Mouse (Mus musculus): ENCODE data around the gene Lrwd1. TPM values are rescaled to one million over a fixed set of nuclear protein-coding genes. Genes with fewer than 3 reads are reported as not detected.
"Not testable (repeated sequence)": the region's sequence is repeated elsewhere in the genome, so short reads cannot be mapped to it uniquely, and the experiment has no call there.

The Lrwd1 gene
- polyA plus RNA-seq, 1 experiment from 2014 or later, result 18.1 TPM

DNA sequence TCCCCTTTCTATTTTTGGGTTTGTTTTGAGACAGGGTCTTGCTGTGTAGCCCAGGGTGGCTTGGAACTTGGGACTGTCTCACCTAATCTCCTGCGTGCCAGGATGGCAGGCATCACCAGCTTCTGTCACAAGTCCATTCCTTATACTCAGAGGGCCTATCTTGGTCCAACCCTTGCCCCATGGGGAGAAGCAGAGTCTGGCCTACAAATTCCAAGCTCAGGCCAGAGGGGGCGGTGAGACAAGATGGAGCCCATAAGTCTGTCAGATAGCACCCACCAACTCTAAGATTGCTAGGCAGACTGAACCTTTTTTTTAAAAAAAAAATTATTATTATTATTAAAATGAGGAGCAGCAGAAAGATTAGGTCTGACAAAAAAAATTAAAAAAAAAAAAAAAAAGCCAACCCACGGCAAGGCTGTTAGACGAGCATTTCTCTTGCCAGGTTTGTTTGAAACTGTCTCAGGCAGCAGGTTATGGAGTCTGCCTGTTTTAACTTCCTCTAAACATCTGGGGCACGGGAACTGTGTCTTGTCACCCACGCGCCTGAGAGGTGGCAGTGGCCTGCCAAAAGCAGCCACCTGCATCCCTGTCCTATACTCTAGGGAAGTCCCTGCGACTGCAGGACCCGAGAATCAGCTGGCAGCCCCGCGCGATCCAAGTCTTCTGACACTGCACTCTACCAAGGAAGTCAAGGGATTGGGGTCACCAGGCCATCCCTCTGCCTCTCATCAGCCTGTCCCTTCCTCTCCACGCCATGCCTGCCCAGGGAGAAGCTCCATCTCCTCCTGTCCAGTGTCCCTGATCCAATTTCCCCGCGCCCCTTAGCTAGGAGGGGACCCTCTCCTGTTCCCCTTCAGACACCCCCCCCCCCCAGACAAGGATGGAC is 34.0 kb upstream of the Lrwd1 start:
- peaks cover 21% of the 10 kb centered on the region for H3K4me1 ChIP-seq
- peaks cover 3% of the 10 kb centered on the region; the same call in 1 of the 2 replicates for H3K36me3 ChIP-seq
- ATAC-seq (ENCODE audit: extremely low read depth, insufficient number of reproducible peaks, low FRiP score, low TSS enrichment), result no peak
- H3K9me3 ChIP-seq, result peaks cover 4% of the 10 kb centered on the region; the same call in 1 of the 2 replicates
- H3K27ac ChIP-seq (replicated peaks), result peak overlapping the region; percentile 16; the same call in 1 of the 2 replicates
- peaks cover 12% of the 10 kb centered on the region for H3K27me3 ChIP-seq (replicated peaks)
- H3K9ac ChIP-seq, result peak overlapping the region; percentile 81
- peak overlapping the region; percentile 95 for H3K4me2 ChIP-seq
- WGBS, result 13% methylated on average over 15 of the region's 15 CpGs
- peak overlapping the region; percentile 62 for H3K4me3 ChIP-seq

DNA sequence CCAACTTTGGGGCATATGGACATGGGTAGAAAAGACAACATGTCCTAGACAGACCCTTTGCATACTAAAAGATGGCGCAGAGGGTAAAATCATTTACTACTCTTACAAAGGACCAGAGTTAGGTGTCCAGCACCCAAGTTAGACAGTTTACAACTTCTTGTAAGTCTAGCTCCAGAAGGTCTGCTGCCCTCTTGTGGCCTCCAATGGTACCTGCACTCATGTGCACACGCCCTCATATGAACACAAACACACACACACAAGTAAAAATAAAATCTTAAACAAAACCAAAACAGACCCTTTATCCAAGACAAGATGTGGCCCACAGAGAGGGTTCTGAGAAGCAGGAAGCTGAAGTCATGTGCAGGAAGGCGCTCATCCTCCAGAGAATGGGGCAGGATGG is 32.2 kb upstream of the Lrwd1 start:
- no peak for ATAC-seq (ENCODE audit: extremely low read depth, insufficient number of reproducible peaks, low FRiP score, low TSS enrichment)
- no peak overlapping the region for H3K4me2 ChIP-seq
- WGBS, result 89% methylated on average over 3 of the region's 3 CpGs

DNA sequence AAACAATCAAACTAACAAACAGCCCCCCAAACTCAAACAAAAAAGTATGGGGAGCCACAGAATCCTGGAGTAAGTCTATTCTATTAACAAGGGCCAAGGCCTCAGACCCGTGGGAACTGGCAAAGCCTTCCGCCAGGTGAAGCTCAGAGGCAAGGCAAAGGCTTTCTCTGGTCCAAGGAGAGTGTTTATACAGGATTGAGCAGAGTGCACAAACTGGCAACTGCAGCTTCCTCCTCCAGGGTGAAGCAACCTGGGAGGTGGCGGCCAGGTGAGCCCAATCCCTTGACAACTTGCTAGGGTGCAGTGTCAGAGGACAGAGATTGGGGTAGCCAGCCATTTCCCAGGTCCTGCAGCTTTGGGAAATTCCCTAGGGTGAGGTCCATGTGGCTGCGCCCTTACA is 31.4 kb upstream of the Lrwd1 start:
- Histone ChIP-seq H3K27me3 (replicated peaks) (peaks cover 6% of the 10 kb centered on the region), H3K27ac (replicated peaks) (no peak overlapping the region), H3K4me1 (peaks cover 18% of the 10 kb centered on the region), H3K9me3 (peaks cover 4% of the 10 kb centered on the region; the same call in 1 of the 2 replicates), H3K4me3 (no peak overlapping the region), H3K4me2 (no peak overlapping the region), H3K36me3 (peaks cover 3% of the 10 kb centered on the region; the same call in 1 of the 2 replicates), H3K9ac (no peak overlapping the region)
- no peak for ATAC-seq (ENCODE audit: extremely low read depth, insufficient number of reproducible peaks, low FRiP score, low TSS enrichment)
- WGBS, result 85% methylated on average over 4 of the region's 4 CpGs

More for the DNA sequence above, 32.2 kb upstream of the Lrwd1 start:
- Histone ChIP-seq H3K4me1 (peaks cover 18% of the 10 kb centered on the region), H3K9ac (no peak overlapping the region), H3K36me3 (peaks cover 3% of the 10 kb centered on the region; the same call in 1 of the 2 replicates), H3K4me3 (no peak overlapping the region), H3K27me3 (replicated peaks) (peaks cover 12% of the 10 kb centered on the region), H3K9me3 (peaks cover 4% of the 10 kb centered on the region; the same call in 1 of the 2 replicates), H3K27ac (replicated peaks) (no peak overlapping the region)

DNA sequence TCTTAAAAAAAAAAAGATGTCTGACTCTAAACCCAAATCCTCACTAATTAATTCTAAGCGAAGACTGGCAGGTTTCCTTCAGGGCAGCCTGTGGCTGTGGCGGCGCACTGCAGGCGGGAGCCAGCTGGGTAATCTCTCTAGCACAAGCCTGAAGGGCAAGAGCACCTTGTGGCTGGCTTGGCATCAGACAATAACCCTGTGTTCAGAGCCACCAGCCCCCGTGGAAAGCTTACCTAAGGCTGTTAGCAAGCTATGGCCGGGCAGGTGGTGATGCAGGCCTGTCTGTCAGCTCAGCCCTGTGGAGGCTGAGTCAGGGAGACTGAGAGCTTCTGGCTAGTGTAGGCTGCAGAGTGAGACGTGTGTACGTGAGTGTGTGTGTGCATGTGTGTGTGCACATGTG is 29.4 kb upstream of the Lrwd1 start:
- H3K9me3 ChIP-seq, result peaks cover 4% of the 10 kb centered on the region; the same call in 1 of the 2 replicates
- WGBS, result 71% methylated on average over 8 of the region's 8 CpGs
- H3K4me1 ChIP-seq, result peaks cover 4% of the 10 kb centered on the region
- no peak for ATAC-seq (ENCODE audit: extremely low read depth, insufficient number of reproducible peaks, low FRiP score, low TSS enrichment)
- no peak overlapping the region for H3K4me3 ChIP-seq
- H3K27me3 ChIP-seq (replicated peaks), result no peaks in the 10 kb centered on the region
- no peak overlapping the region for H3K9ac ChIP-seq
- H3K36me3 ChIP-seq, result peaks cover 3% of the 10 kb centered on the region; the same call in 1 of the 2 replicates
- H3K27ac ChIP-seq (replicated peaks), result no peak overlapping the region
- H3K4me2 ChIP-seq, result no peak overlapping the region

DNA sequence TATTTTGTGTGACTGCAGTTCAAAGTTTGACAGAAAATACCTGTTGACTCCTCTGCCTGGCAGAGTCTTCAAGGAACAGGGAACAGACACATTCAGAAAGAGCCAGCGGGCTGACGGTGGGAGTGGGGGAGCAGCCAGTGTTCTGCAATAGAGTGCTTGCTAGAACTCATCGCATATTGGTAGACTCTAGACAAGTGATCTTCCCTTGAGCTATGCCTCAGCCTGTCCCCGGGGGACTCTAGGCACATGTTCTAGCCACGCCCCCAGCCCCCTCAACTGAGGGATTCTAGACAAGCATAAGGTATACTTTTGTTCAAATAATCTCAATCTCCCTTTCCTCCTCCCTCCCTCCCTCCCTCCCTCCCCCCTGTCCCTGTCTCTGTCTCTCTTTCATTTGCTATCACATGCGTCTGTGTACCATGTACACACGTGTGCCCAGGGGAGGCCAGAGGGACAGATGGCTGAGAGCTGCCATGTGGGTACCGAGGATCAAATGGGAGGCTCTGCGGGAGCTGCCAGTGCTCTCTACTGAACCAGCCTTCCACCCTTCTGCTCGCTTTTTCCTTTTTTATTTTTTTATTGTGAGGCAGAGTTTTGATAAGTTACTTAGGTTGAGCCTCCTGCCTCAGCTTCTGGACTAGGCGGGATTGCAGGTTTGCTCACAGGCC is 28.1 kb upstream of the Lrwd1 start:
- Histone ChIP-seq H3K27ac (replicated peaks) (no peak overlapping the region), H3K27me3 (replicated peaks) (no peaks in the 10 kb centered on the region), H3K9me3 (peaks cover 4% of the 10 kb centered on the region; the same call in 1 of the 2 replicates), H3K4me3 (no peak overlapping the region), H3K36me3 (peaks cover 3% of the 10 kb centered on the region; the same call in 1 of the 2 replicates), H3K4me2 (no peak overlapping the region), H3K9ac (no peak overlapping the region), H3K4me1 (no peaks in the 10 kb centered on the region)
- no peak for ATAC-seq (ENCODE audit: extremely low read depth, insufficient number of reproducible peaks, low FRiP score, low TSS enrichment)
- WGBS, result 78% methylated on average over 11 of the region's 11 CpGs

DNA sequence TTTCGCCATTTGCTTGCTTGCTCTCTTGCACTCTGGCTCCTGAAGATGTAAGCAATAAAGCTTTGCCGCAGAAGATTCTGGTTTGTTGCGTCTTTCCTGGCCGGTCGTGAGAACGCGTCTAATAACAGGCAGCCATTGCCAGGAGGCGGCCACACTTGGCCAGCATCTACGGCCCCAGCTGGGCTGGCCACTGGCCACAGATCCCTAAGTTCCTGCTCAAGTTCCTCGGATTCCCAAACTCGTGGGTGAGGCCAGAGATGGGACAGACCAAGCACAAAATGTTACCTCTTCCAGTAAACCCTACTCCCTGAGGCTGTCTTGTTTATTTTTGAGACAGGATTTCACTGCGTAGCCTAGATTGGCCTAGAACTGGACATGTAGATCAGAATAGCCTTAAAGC is 24.2 kb upstream of the Lrwd1 start:
- not testable (repeated sequence) for H3K4me3 ChIP-seq; H3K27me3 ChIP-seq (replicated peaks); H3K4me2 ChIP-seq; ATAC-seq (ENCODE audit: extremely low read depth, insufficient number of reproducible peaks, low FRiP score, low TSS enrichment); H3K27ac ChIP-seq (replicated peaks); H3K9me3 ChIP-seq; H3K9ac ChIP-seq; H3K4me1 ChIP-seq; H3K36me3 ChIP-seq
- WGBS, result 80% methylated on average over 11 of the region's 12 CpGs

DNA sequence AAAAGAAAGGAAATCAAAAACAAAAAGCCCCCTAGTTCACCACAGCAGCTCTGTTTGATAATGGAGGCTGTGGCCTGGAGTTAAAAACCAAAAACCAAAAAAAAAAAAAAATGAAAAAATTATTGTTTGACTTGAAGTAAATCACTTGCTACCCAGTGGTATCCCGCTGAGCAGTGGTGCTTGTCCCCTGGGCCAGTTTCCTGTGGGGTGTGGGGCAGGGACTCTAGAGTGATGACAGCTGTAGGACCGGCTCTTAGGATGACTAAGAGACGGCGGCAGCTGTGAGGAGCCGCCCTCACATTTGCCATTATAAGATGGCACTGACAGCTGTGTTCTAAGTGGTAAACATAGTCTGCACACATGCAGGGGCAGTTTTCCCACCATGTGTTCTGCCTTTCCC is 19.5 kb upstream of the Lrwd1 start:
- no peaks in the 10 kb centered on the region for H3K36me3 ChIP-seq
- no peak overlapping the region for H3K4me3 ChIP-seq
- H3K27me3 ChIP-seq (replicated peaks), result no peaks in the 10 kb centered on the region
- H3K9me3 ChIP-seq, result no peaks in the 10 kb centered on the region
- no peak for ATAC-seq (ENCODE audit: extremely low read depth, insufficient number of reproducible peaks, low FRiP score, low TSS enrichment)
- 52% methylated on average over 5 of the region's 5 CpGs for WGBS
- no peak overlapping the region for H3K9ac ChIP-seq
- H3K4me1 ChIP-seq, result no peaks in the 10 kb centered on the region
- no peak overlapping the region for H3K27ac ChIP-seq (replicated peaks)
- H3K4me2 ChIP-seq, result no peak overlapping the region

DNA sequence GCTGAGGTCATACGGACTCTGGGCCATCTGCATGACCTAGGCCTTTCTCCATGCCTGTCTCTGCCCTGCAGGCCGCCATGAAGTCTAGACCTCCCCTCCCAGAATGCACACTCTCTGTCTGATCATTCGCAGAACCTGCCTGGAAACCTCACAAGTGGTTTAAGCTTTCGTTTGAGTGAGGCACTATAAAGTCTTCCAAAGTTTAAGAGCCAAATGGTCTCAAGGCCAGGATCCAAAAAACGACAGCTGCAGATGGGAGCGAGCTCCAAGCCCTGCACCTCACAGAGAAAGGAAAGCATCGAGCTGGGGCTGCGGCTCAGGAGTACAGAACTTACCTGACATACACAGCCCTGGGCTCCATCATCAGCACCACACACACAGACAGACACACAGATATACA is 16.5 kb upstream of the Lrwd1 start:
- H3K4me1 ChIP-seq, result no peaks in the 10 kb centered on the region
- WGBS, result 69% methylated on average over 8 of the region's 8 CpGs
- ATAC-seq (ENCODE audit: extremely low read depth, insufficient number of reproducible peaks, low FRiP score, low TSS enrichment), result no peak

DNA sequence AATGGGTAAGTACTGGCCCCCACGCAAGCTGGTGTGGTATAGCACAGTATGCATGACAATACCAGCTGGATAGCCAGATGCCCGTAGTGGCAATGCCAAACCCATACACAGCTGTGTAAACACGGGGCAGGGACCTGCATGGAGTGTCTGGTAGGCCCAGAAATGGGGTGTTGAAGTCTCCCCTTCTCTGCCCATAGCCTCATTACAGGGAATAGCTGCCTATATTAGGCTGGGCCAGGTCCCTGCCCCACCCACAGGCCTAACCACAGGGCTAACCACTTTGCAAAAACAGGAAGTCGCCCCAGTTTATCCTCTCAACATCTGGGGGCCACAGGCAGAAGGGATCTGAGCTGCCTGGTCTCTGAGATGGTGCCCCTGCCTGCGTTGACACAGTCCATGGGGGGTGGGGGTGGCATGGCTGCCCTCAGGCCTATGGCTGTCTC is 13.3 kb upstream of the Lrwd1 start:
- not testable (repeated sequence) for H3K36me3 ChIP-seq; ATAC-seq (ENCODE audit: extremely low read depth, insufficient number of reproducible peaks, low FRiP score, low TSS enrichment); H3K9me3 ChIP-seq; H3K4me1 ChIP-seq; H3K27ac ChIP-seq (replicated peaks); H3K4me3 ChIP-seq; H3K4me2 ChIP-seq; H3K27me3 ChIP-seq (replicated peaks); H3K9ac ChIP-seq
- 70% methylated on average over 5 of the region's 5 CpGs for WGBS

More for the DNA sequence above, 16.5 kb upstream of the Lrwd1 start:
- H3K4me2 ChIP-seq, result no peak overlapping the region
- H3K9ac ChIP-seq, result no peak overlapping the region
- no peak overlapping the region for H3K4me3 ChIP-seq
- no peaks in the 10 kb centered on the region for H3K27me3 ChIP-seq (replicated peaks)
- H3K27ac ChIP-seq (replicated peaks), result no peak overlapping the region
- H3K9me3 ChIP-seq, result no peaks in the 10 kb centered on the region
- no peaks in the 10 kb centered on the region for H3K36me3 ChIP-seq

DNA sequence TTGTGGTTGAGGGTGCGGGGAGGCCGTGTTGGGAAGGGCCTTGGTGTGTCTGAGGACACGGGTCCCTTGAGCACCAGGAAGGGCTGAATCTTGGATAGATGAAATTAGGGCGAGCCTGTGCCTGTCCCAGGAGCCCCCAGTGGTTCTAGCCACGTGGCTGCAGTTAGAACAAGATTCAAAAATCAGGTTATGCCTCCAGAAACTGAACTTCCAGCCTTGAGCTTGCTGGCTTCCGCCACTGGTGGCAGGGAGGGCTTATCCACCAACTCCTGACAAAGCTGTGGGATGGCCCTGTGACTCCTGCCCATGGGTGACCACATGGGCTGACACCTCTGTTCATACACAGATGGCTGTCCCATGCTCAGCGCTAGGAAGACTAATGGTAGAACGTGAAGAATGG is 11.8 kb upstream of the Lrwd1 start:
- no peak overlapping the region for H3K4me3 ChIP-seq
- H3K9me3 ChIP-seq, result no peaks in the 10 kb centered on the region
- no peak for ATAC-seq (ENCODE audit: extremely low read depth, insufficient number of reproducible peaks, low FRiP score, low TSS enrichment)
- no peak overlapping the region for H3K4me2 ChIP-seq
- no peaks in the 10 kb centered on the region for H3K4me1 ChIP-seq
- WGBS, result 71% methylated on average over 8 of the region's 8 CpGs
- H3K36me3 ChIP-seq, result 0 out of 2 replicates have a peak, but pooled peaks cover under 1% of the 10 kb centered on the region
- no peak overlapping the region for H3K27ac ChIP-seq (replicated peaks)
- no peaks in the 10 kb centered on the region for H3K27me3 ChIP-seq (replicated peaks)
- no peak overlapping the region for H3K9ac ChIP-seq

DNA sequence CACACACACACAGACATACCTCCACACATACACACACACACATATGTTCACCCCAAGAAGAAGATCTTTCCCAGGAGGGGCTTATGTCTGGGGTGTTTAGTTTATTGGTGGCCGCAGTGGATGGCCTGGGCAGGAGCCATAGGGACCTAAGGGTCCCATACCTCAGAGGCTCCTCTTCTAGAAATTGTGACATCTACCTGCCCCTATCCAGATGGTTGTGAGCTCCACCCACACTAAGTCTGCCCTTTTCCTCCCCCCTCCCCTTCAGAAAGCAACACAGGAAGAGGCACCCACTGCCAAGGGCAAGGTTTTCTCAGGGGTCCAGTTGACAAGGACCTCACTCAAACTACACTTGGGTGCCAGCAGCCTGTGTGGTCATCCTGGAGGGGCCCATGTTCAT is 11.1 kb upstream of the Lrwd1 start:
- peaks cover 8% of the 10 kb centered on the region for H3K36me3 ChIP-seq
- H3K27ac ChIP-seq (replicated peaks), result no peak overlapping the region
- no peaks in the 10 kb centered on the region for H3K27me3 ChIP-seq (replicated peaks)
- no peak overlapping the region for H3K4me3 ChIP-seq
- no peaks in the 10 kb centered on the region for H3K4me1 ChIP-seq
- H3K4me2 ChIP-seq, result no peak overlapping the region
- H3K9me3 ChIP-seq, result no peaks in the 10 kb centered on the region
- ATAC-seq (ENCODE audit: extremely low read depth, insufficient number of reproducible peaks, low FRiP score, low TSS enrichment), result no peak
- 83% methylated on average over 1 of the region's 1 CpGs for WGBS
- no peak overlapping the region for H3K9ac ChIP-seq

Data from heart, embryonic 13.5 days (tissue).